Mouse (Mus musculus) megakaryocyte-erythroid progenitor cell, adult 5-6 weeks (primary cell): ENCODE measurements around the gene Paqr9. TPM values are rescaled to one million over a fixed set of nuclear protein-coding genes. Genes with fewer than 3 reads are reported as not detected.
"Not testable (repeated sequence)": the region's sequence is repeated elsewhere in the genome, so short reads cannot be mapped to it uniquely, and the experiment has no call there.

Experiments used
- ATAC-seq: replicated peaks from 2 replicates; pipeline ENCODE4 v1.8.0; 2016; ENCODE audit warnings: mild to moderate bottlenecking, inconsistent platforms; ENCODE audit not compliant: severe bottlenecking, poor library complexity, low FRiP score, low TSS enrichment
- total RNA-seq, 2 experiments: library from RNA; stranded (forward) in 1 of 2; stranded (reverse) in 1 of 2; fragments of 200-1000, 215-1000 nt in 1 of 2; fragments of >200 nt in 1 of 2; fragmentation: Nextera tagmentation in 1 of 2; gene quantifications; 2 replicates each; pipeline ENCODE4 v1.2.3; 2014 to 2017

The Paqr9 gene
- 31.8 and 38.8 TPM in 2 replicates for total RNA-seq (2014; fragmentation: Nextera tagmentation)
- 18.1 and 22.1 TPM in 2 replicates for total RNA-seq (2017)

GRCm38 (mm10) chr9:95559059-95559935, at the start of gene Paqr9:
TSS of gene Paqr9 (plus strand) at chr9:95559657.
- no peak for ATAC-seq

DNA sequence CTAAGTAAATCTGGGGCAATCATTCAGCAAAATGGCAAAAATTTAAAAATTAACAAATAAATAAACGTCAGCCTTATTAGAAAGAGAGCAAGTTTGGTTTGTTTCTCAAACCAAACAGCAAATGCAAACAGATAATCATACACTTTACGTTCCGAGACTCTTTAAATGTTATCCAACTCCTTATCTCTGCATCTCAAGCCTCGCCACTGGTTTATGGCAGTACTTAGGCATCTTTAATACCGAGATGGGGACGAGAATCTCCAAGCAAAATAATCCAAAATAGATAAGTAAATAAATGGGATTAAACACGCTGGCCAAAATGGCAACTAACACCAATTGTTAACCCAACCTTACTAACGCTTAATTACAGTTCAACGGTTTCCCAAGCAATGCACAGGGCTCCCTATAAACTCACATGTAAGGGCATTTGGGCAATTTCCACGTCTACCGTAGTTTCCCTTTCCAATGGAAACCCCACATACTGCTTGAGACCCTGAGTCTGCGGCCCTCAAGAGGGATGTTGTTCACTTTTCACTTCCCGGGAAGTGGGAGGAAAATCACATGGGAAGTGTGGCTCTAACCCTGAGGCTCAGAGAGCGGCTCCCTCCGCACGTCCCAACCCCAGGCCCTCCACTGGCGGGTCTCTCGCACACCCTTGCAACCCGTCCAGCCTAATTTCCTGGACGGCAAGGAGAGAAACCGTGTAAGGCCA, 48.6 kb upstream of the Paqr9 start:
- peak; percentile 14; the same call in 1 of the 2 replicates for ATAC-seq

DNA sequence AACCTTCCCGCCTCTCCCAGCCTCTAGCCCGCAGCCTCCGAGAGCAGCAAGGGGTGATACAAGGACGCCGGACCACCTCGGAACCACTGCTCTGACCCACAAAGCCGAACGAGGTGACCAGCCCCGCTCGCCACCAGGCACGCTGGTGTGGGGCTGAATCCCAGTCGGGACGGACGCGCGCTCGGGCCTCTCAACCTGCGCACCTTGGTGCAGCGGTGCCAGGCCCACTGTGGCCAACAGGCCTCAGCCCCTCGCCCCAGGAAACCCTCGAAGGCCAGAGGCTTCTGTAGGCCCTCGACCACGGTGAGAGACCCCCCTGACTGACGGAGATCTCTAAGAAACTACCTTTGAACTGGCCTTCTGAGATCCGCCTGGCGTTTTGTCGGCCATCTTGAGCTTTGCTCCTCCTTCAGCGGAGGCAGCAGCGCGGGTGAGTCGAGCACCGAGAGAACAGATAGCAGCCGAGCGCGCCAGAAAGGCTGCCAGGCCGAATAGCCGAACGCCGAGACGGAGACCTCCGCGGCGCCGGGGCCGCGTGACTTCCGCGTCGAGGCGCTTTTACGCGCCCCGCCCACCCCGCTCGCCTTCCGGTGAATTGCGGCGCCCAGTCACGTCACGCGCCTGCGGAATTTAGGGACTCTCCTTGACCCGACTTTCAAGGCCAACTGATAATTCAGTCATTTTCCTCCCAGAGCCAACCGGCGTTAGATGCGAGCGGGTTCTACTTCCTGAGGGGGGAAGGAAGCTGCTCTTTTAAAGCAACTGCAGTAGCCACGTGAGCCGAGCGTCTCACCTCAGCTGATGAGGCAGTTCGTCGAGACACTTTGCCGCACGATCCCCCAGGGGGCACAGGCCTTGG, 47.8 kb upstream of the Paqr9 start, which contains the start of gene U2surp:
TSS of gene U2surp (minus strand) at position 525 of the 859 bp plus-strand sequence.
- ATAC-seq: peak; percentile 94

GRCm38 (mm10) chr9:95512331-95513030, 47.0 kb upstream of the Paqr9 start:
- ATAC-seq: peak; percentile 42

DNA sequence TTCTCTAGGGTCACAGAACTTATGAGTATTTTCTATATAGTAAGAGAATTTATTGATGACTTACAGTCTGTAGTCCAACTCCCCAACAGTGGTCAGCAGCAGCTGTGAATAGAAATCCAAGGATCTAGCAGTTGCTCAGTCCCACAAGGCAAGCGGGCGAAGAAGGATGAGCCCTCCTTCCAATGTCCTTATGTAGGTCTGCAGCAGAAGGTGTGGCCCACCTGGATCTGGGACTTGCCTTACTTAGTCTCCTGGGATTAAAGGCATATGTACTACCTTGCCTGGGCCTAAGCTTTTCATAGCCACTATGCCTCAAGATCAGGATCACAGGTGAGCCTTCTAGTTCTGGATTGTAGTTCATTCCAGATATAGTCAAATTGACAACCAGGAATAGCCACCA, 45.7 kb upstream of the Paqr9 start:
- ATAC-seq: no peak

DNA sequence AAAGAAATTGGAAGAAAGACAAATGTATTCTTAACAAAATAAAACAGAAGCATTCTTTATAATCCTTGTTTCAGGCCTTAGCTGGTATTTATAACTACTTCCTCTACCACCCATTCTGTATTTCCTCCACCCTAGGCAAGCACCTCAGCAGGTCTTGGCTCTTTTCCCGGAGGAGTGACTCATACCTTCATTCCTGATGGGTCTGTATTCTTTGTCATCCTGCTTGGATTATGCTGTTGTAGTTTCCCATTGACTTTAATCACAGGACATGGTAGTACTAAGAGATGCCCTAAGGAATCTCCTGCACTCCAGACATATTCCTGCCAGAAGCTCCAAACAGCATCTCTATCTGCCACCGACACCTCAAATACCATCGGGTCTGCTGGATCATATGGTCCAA, 45.1 kb upstream of the Paqr9 start:
- ATAC-seq: not testable (repeated sequence)

- no peak for ATAC-seq
Measured at GRCm38 (mm10) chr9:95520563-95520962, 38.9 kb upstream of the Paqr9 start.

GRCm38 (mm10) chr9:95521031-95521430, 38.4 kb upstream of the Paqr9 start:
- ATAC-seq: no peak

GRCm38 (mm10) chr9:95521566-95521965, 37.9 kb upstream of the Paqr9 start:
- no peak for ATAC-seq

DNA sequence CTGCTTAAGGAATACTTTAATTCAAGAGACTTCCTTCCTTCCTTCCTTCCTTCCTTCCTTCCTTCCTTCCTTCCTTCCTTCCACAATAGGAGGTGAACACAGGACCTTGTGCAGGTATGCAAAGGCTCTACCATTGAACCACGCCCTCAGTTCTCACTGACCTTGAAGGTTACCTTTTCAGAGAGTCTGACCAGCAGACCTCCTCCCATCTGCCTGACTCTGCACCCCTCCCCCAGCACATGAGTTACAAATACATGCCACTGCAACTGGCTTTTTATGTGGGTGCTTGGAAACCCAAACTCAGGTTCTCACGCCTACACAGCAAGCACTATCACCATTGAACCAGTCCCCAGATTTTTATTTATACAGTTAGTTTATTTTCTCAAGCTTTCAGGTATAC, 36.9 kb upstream of the Paqr9 start:
- ATAC-seq: no peak

DNA sequence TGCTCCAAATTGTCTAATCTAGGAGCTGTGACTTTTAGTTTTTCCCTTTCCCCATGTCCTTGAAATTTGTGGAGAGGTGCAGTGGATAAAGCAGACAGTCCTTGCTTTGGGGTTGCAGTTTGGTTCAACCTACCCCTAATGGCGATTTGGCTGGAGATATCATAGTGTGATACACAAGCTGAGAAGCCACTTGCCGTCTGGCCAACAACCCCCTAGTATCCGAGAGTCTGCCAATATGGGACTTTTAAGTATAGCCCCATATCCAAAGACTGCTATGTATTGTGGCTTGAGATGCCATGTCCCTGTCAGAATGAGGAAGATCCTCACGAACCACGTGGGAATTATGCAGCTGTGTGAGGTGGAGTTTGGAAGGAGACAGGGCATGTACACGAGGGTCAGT, 34.1 kb upstream of the Paqr9 start:
- no peak for ATAC-seq

- peak; percentile 86 for ATAC-seq
Measured at GRCm38 (mm10) chr9:95525961-95526360, 33.5 kb upstream of the Paqr9 start.

DNA sequence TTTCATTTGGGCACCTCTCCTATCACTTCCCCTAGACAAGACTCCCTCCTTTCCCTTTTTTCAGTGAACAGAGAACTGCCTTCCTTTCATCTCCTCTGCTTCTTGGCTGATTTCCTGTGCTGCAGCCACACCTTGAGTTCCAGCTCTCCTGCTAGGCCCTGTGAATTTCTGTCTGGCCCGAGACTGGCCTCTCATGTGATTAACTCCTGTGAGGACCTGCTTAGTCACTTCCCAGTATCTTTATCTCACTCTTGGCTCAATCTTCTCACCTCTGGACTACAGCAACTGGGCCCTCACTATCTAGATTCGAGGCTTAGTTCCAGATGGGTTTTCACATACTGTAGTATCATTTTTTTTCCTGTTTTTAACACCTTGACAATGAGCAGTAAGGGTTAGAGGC, 31.8 kb upstream of the Paqr9 start:
- ATAC-seq: peak; percentile 60

- no peak for ATAC-seq
Measured at GRCm38 (mm10) chr9:95531144-95531543, 28.3 kb upstream of the Paqr9 start.

DNA sequence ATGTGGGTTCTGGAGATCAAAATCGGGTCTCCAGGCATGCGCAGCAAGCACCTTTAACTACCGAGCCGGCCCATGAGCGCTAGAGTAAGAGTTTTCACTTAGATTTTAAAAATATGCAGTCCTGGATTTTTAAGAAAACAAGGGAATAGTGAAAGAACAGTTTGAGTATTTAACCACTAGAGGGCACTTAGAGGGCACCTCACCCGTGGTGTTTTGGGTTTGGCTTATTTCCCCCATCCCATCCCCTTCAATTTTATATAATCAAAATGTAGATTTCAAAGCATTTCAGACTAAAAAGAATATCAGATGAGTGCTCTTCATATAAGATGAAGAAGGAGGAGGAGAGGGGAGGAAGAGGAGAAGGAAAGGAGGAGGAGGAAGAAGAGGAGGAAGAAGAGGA, 25.6 kb upstream of the Paqr9 start:
- peak; percentile 57; the same call in 1 of the 2 replicates for ATAC-seq

DNA sequence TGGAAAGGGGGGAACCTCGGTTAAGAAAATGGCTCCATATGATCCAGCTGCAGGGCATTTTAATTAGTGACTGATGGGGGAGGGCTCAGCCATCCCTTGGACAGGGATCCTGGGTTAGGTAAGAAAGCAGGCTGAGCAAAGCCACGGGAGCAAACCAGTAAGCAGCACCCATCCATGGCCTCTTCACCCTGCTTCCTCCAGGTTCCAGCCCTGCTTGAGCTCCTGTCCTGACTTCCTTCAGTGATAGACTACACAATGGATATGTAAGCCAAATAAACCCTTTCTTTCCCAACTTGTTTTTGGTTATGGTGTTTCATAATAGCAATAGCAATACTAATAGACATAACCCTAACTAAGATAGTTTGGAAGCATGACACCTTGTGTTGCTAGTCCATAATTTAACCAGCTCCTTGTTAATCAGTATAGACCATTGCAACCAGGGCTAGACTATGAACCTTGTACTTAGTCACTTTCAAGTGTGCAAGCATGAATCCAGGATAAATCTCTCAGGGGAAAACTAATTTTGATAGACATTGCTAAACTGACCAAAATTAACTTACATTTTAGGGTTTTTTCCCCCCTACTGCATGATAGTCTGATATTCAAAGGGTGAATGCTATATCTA, 20.2 kb upstream of the Paqr9 start:
- no peak for ATAC-seq

- peak; percentile 98 for ATAC-seq
Measured at GRCm38 (mm10) chr9:95540487-95540886, 19.0 kb upstream of the Paqr9 start.

- no peak for ATAC-seq
Measured at GRCm38 (mm10) chr9:95541208-95541607, 18.2 kb upstream of the Paqr9 start.
